Mouse (Mus musculus): Measurements from ENCODE around the gene Zbtb18. TPM values are rescaled to one million over a fixed set of nuclear protein-coding genes. Genes with fewer than 3 reads are reported as not detected.

Zbtb18 gene
- total and polyA plus RNA-seq, 3 experiments = 10.6 to 47.3 (median 40.2) TPM

DNA sequence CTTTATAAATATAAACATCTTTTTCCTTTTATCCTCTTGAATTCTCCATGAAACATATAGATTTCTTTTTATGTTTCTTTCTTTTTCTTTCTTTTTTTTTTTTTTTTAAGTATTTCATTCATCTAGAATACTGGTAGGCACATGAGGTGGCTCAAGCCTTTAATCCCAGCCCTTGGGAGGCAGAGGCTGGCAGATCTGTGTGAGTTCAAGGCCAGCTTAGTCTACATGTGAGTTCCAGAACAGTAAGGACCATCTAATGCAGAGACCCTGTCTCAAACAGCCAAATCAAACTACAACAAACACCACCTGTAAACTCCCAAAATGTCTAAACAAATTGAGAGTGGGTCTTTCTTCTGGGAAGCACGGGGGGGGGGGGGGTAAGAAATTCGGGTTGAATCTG, 1.7 kb upstream of the Zbtb18 start:
- WGBS = 11% methylated on average over 1 of the region's 2 CpGs
- Histone ChIP-seq H3K79me2 (replicated peaks; ENCODE audit: control insufficient read depth, insufficient read depth, low read length) (no peaks in the 10 kb centered on the region), H3K9ac (ENCODE audit: low read depth, low read length) (no peak overlapping the region), H3K4me3 (no peak overlapping the region), H3K27ac (no peak overlapping the region), H3K4me1 (ENCODE audit: control insufficient read depth, insufficient read depth, low read length) (peaks cover 4% of the 10 kb centered on the region), H3K27me3 (ENCODE audit: control insufficient read depth, insufficient read depth, low read length) (no peaks in the 10 kb centered on the region), H3K36me3 (ENCODE audit: control insufficient read depth, insufficient read depth, low read length) (no peaks in the 10 kb centered on the region; the same call in none of the 2 replicates)
- intact Hi-C loops (cut with DNase I) = loop anchor here (5.0 kb wide), 2 partner anchors 183 to 633 kb away; partner anchors contain the start of gene Akt3
- TF ChIP-seq CTCF (IDR thresholded peaks at IDR 0.05) = no peak
- no peak for TF ChIP-seq EP300 (IDR thresholded peaks at IDR 0.05; ENCODE audit: insufficient read depth, low read depth, low read length)
- TF ChIP-seq POLR2A (IDR thresholded peaks at IDR 0.05; ENCODE audit: insufficient read depth, low read depth, low read length) = no peak
- DNase-seq = no peak

DNA sequence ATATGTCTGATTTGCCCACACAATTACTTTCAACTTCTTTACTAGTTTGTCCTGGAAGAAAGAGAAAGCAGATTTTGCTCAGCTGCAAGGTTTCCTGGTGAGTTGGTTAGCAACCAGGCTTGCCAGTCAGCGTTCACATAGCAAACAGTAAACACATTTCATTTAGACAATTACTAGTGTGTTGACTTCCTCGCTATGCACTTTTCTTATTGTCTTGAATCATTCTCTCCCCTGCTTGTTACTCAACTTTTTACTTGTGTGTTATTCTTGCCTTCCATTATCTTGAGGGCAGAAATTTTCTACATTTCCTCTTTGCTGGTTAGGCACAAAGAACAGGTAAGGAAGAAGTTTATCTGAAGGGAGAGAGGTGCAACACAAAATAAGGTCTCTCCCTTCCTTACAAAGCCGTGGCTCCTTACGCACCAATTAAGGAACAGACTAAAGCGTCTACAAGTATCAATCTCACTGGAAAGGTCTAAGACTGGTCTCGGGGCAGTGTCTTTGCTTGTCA, 1.1 kb upstream of the Zbtb18 start:
- peak overlapping the region; percentile 96 for H3K27ac ChIP-seq
- no peak for DNase-seq
- WGBS = 2% methylated on average over 6 of the region's 6 CpGs
- H3K79me2 ChIP-seq (replicated peaks; ENCODE audit: control insufficient read depth, insufficient read depth, low read length) = no peaks in the 10 kb centered on the region; the same call in 1 of the 2 replicates
- peak overlapping the region; percentile 75 for H3K9ac ChIP-seq (ENCODE audit: low read depth, low read length)
- intact Hi-C loops (cut with DNase I) = loop anchor here (5.0 kb wide), 2 partner anchors 184 to 634 kb away; partner anchors contain the start of gene Akt3
- peak overlapping the region; percentile 84 for H3K4me3 ChIP-seq
- H3K27me3 ChIP-seq (ENCODE audit: control insufficient read depth, insufficient read depth, low read length) = no peaks in the 10 kb centered on the region
- H3K36me3 ChIP-seq (ENCODE audit: control insufficient read depth, insufficient read depth, low read length) = no peaks in the 10 kb centered on the region; the same call in none of the 2 replicates
- H3K4me1 ChIP-seq (ENCODE audit: control insufficient read depth, insufficient read depth, low read length) = peaks cover 6% of the 10 kb centered on the region
- TF ChIP-seq POLR2A (IDR thresholded peaks at IDR 0.05; ENCODE audit: insufficient read depth, low read depth, low read length) (no peak), EP300 (IDR thresholded peaks at IDR 0.05; ENCODE audit: insufficient read depth, low read depth, low read length) (no peak), CTCF (IDR thresholded peaks at IDR 0.05) (no peak)

DNA sequence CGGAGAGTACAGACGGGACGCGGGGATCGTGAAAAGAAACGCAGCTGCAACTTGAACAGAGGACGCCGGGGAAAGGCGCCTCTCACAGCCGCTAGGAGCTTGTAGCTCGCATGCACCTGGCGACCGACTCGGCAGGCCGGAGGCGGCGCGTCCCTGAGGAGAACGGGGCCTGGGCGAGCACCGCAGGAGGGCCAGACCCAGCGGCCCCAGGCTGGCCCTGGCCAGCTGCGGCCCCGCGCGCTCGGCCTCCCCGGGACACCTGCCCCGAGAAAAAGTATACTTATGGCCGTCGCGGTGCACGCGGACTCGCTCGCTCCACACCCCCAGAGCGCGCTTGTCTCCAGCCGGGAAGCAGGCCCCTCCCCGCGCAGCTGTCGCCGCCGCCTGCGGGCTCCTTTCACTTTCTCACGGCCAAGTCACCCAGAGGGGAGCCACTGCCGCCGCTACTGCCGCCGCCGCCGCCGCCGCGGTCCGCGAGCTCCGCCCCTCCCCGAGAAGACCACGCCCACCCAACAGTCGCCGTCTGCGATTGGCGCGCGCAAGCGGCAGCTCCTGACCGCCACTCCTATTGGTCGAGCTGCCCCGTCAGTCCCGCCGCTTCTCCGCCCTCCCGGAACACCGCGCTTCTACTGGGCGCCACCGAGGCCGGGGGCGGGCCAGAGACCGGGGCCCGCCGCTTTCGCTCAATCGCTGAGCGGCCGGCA, 507 bp upstream of the Zbtb18 start:
- Histone ChIP-seq H3K27me3 (ENCODE audit: control insufficient read depth, insufficient read depth, low read length) (no peaks in the 10 kb centered on the region), H3K4me3 (peak overlapping the region; percentile 84), H3K79me2 (replicated peaks; ENCODE audit: control insufficient read depth, insufficient read depth, low read length) (no peaks in the 10 kb centered on the region; the same call in 1 of the 2 replicates), H3K27ac (peak overlapping the region; percentile 96), H3K36me3 (ENCODE audit: control insufficient read depth, insufficient read depth, low read length) (no peaks in the 10 kb centered on the region; the same call in none of the 2 replicates), H3K4me1 (ENCODE audit: control insufficient read depth, insufficient read depth, low read length) (peaks cover 6% of the 10 kb centered on the region), H3K9ac (ENCODE audit: low read depth, low read length) (peak overlapping the region; percentile 75)
- peak; percentile 98 to 99 for DNase-seq
- intact Hi-C loops (cut with DNase I) = loop anchor here (2.0 to 5.0 kb wide), 3 partner anchors 184 to 634 kb away; partner anchors contain the start of gene Akt3
- TF ChIP-seq EP300 (IDR thresholded peaks at IDR 0.05; ENCODE audit: insufficient read depth, low read depth, low read length) (no peak), CTCF (IDR thresholded peaks at IDR 0.05) (peak; percentile 39), POLR2A (IDR thresholded peaks at IDR 0.05; ENCODE audit: insufficient read depth, low read depth, low read length) (peak; percentile 58; the same call in 1 of the 2 replicates)
- under 1% methylated on average over 86 of the region's 87 CpGs for WGBS

GRCm38 (mm10) chr1:177442821-177443723, 921 bp downstream of the Zbtb18 start:
- intact Hi-C loops (cut with DNase I) = loop anchor here (2.0 to 5.0 kb wide), 3 partner anchors 186 to 636 kb away; partner anchors contain the start of gene Akt3
- Histone ChIP-seq H3K27me3 (ENCODE audit: control insufficient read depth, insufficient read depth, low read length) (no peaks in the 10 kb centered on the region), H3K27ac (peak overlapping the region; percentile 59), H3K4me1 (ENCODE audit: control insufficient read depth, insufficient read depth, low read length) (peaks cover 6% of the 10 kb centered on the region), H3K4me3 (peak overlapping the region; percentile 61), H3K79me2 (replicated peaks; ENCODE audit: control insufficient read depth, insufficient read depth, low read length) (no peaks in the 10 kb centered on the region; the same call in 1 of the 2 replicates), H3K36me3 (ENCODE audit: control insufficient read depth, insufficient read depth, low read length) (no peaks in the 10 kb centered on the region; the same call in none of the 2 replicates), H3K9ac (ENCODE audit: low read depth, low read length) (peak overlapping the region; percentile 71)
- 3% methylated on average over 49 of the region's 62 CpGs for WGBS
- TF ChIP-seq EP300 (IDR thresholded peaks at IDR 0.05; ENCODE audit: insufficient read depth, low read depth, low read length) (no peak), POLR2A (IDR thresholded peaks at IDR 0.05; ENCODE audit: insufficient read depth, low read depth, low read length) (no peak), CTCF (IDR thresholded peaks at IDR 0.05) (no peak)
- DNase-seq = peak; percentile 55 to 60

DNA sequence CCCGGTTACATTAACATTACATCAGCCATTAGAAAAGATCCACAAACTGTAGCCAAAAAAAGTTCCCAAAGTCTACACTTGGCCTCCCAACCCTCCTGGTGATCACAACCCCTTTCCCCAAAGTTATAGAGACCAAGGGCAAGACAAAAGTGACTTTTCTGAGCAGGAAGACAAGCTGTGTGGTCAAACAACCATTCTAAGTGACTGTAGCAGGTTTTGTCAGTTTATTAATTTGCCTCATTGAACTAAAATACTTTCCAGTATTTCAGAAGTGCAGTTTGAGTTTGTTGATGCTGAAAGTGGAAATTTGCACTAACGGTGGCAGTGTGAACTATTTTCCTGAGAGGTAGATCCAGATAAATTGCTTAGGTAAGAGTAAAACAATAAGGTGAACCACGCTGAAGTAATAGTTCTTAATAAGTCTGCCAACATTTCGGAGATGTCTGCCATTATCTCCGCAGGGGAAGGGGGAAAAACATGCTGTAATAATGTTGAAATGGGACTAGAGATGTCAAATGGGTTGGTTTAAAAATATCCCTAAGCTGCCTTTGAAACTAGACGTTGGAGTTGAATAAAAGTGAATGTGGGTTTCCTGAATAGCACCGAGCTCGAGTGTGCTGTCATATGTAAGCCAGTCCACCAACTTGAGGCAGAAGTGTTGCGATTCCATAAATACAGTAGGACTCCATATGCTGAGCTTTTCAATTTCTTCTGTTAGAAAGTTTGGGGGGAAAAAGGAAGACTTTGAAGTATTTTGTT, 1.8 kb downstream of the Zbtb18 start:
- H3K9ac ChIP-seq (ENCODE audit: low read depth, low read length) = peak overlapping the region; percentile 71
- TF ChIP-seq POLR2A (IDR thresholded peaks at IDR 0.05; ENCODE audit: insufficient read depth, low read depth, low read length) (no peak), CTCF (IDR thresholded peaks at IDR 0.05) (no peak), EP300 (IDR thresholded peaks at IDR 0.05; ENCODE audit: insufficient read depth, low read depth, low read length) (no peak)
- 44% methylated on average over 9 of the region's 9 CpGs for WGBS
- H3K4me3 ChIP-seq = peak overlapping the region; percentile 61; the same call in 1 of the 2 replicates
- H3K27me3 ChIP-seq (ENCODE audit: control insufficient read depth, insufficient read depth, low read length) = no peaks in the 10 kb centered on the region
- intact Hi-C loops (cut with DNase I) = loop anchor here (2.0 to 5.0 kb wide), 3 partner anchors 187 to 637 kb away; partner anchors contain the start of gene Akt3
- peaks cover 3% of the 10 kb centered on the region for H3K36me3 ChIP-seq (ENCODE audit: control insufficient read depth, insufficient read depth, low read length)
- H3K79me2 ChIP-seq (replicated peaks; ENCODE audit: control insufficient read depth, insufficient read depth, low read length) = no peaks in the 10 kb centered on the region; the same call in 1 of the 2 replicates
- H3K27ac ChIP-seq = peak overlapping the region; percentile 59; the same call in 1 of the 2 replicates
- no peak for DNase-seq
- peaks cover 6% of the 10 kb centered on the region for H3K4me1 ChIP-seq (ENCODE audit: control insufficient read depth, insufficient read depth, low read length)
